Mouse (Mus musculus) liver, embryonic 14.5 days (tissue): ENCODE measurements around the gene Serpinb6a. TPM values are rescaled to one million over a fixed set of nuclear protein-coding genes. Genes with fewer than 3 reads are reported as not detected.

Experiments
- ATAC-seq: fragments of 200-750 bp; cut with Nextera tagmentation; 2 replicates; pipeline ENCODE4 v1.8.0; 2017; ENCODE audit warnings: moderate number of reproducible peaks, mild to moderate bottlenecking, moderate library complexity; ENCODE audit not compliant: insufficient read depth
- DNase-seq, 3 experiments: peaks; one replicate each; pipeline ENCODE4 v3.0.0-alpha.2; 2012 to 2013; ENCODE audit warnings: low read depth in 3 of 3, low spot score in 3 of 3
- H3K27ac ChIP-seq: fragments of 300-500 bp; sonication (generic); 2 replicates; pipeline ENCODE4 v1.5.1; 2014; ENCODE audit warnings: moderate library complexity, mild to moderate bottlenecking, control low read depth, inconsistent platforms
- H3K27me3 ChIP-seq: fragments of 300-500 bp; sonication (generic); 2 replicates; pipeline ENCODE4 v1.6.1; 2014; ENCODE audit warnings: mild to moderate bottlenecking, low read length, moderate library complexity; ENCODE audit not compliant: control insufficient read depth, insufficient read depth
- H3K36me3 ChIP-seq: fragments of 300-500 bp; sonication (generic); replicated peaks from 2 replicates; pipeline ENCODE4 v1.6.1; 2014; ENCODE audit warnings: low read depth; ENCODE audit not compliant: control insufficient read depth, insufficient read depth
- H3K4me1 ChIP-seq, 2 experiments: fragments of 200-500 bp in 1 of 2; fragments of 300-500 bp in 1 of 2; sonication (generic) in 1 of 2; replicated peaks; 2 replicates each; pipeline ENCODE4 v1.6.1; 2012 to 2014; ENCODE audit warnings: antibody characterized with exemption in 1 of 2, inconsistent platforms in 1 of 2, low read length in 1 of 2; ENCODE audit not compliant: control insufficient read depth in 2 of 2, insufficient read depth in 2 of 2
- H3K4me2 ChIP-seq: fragments of 300-500 bp; sonication (generic); 2 replicates; pipeline ENCODE4 v1.6.1; 2014; ENCODE audit warnings: low read depth, mild to moderate bottlenecking, control low read depth, moderate library complexity
- H3K4me3 ChIP-seq, 2 experiments: fragments of 200-500 bp in 1 of 2; fragments of 300-500 bp in 1 of 2; sonication (generic) in 1 of 2; 2 replicates each; pipeline ENCODE4 v1.5.1; 2012 to 2014; ENCODE audit warnings: low read depth in 2 of 2, low read length in 2 of 2, mild to moderate bottlenecking in 2 of 2, control low read depth in 1 of 2, inconsistent platforms in 1 of 2, moderate library complexity in 1 of 2; ENCODE audit not compliant: insufficient read depth in 1 of 2
- H3K9ac ChIP-seq: fragments of 300-500 bp; sonication (generic); replicated peaks from 2 replicates; pipeline ENCODE4 v1.6.1; 2014; ENCODE audit warnings: mild to moderate bottlenecking, control low read depth, moderate library complexity
- H3K9me3 ChIP-seq: fragments of 300-500 bp; sonication (generic); 2 replicates; pipeline ENCODE4 v1.6.1; 2016; ENCODE audit warnings: low read length, mixed read lengths; ENCODE audit not compliant: control insufficient read depth
- CTCF ChIP-seq: IDR thresholded peaks from 2 replicates; pipeline ENCODE4 v1.5.1; 2016; ENCODE audit warnings: antibody characterized with exemption, low read depth, control low read depth
- EP300 ChIP-seq: IDR thresholded peaks from 2 replicates; pipeline ENCODE4 v1.6.1; 2016; ENCODE audit warnings: antibody characterized with exemption, low read depth
- WGBS: fragments of 180-500 bp; shearing (Covaris S2); extraction: QIAGEN DNeasy Blood & Tissue Kit; methylation state at CpG from one replicate; pipeline ENCODE4 v1.1.7; 2014; ENCODE audit not compliant: insufficient replicate concordance; 5-methylcytosine and 5-hydroxymethylcytosine counted together
- polyA plus RNA-seq, 2 experiments: library from polyadenylated mRNA; depleted of rRNA in 1 of 2; stranded (reverse) in 1 of 2; unstranded in 1 of 2; fragments of >200 nt; fragmentation: Nextera tagmentation in 1 of 2; extraction: Ambion mirVana in 1 of 2; gene quantifications; 2 replicates each; pipeline versions ENCODE4 v1.2.1 to v1.2.3; 2012 to 2014

The Serpinb6a gene
- polyA plus RNA-seq, 2 experiments, result 12.7 to 17.1 TPM

- Histone ChIP-seq H3K27me3 (no peaks in the 10 kb centered on the region), H3K4me3 (no peak overlapping the region), H3K4me2 (no peak overlapping the region), H3K27ac (no peak overlapping the region), H3K4me1 (no peaks in the 10 kb centered on the region), H3K9ac (no peak overlapping the region), H3K9me3 (no peaks in the 10 kb centered on the region), H3K36me3 (no peaks in the 10 kb centered on the region)
- DNase-seq (no peak), ATAC-seq (no peak)
- 67% methylated on average over 6 of the region's 6 CpGs for WGBS
- TF ChIP-seq EP300, result no peak
- TF ChIP-seq CTCF, result no peak
Measured at GRCm38 (mm10) chr13:33921041-33921440, 81.6 kb downstream of the Serpinb6a start.

GRCm38 (mm10) chr13:33906821-33907220 is 95.8 kb downstream of the Serpinb6a start:
- DNase-seq, result no peak
- Histone ChIP-seq H3K4me1 (no peaks in the 10 kb centered on the region), H3K9ac (no peak overlapping the region), H3K27me3 (no peaks in the 10 kb centered on the region), H3K4me2 (no peak overlapping the region), H3K27ac (no peak overlapping the region), H3K4me3 (no peak overlapping the region), H3K9me3 (no peaks in the 10 kb centered on the region), H3K36me3 (no peaks in the 10 kb centered on the region)
- WGBS, result 57% methylated on average over 3 of the region's 3 CpGs
- TF ChIP-seq EP300 (no peak), CTCF (no peak)
- no peak for ATAC-seq

- H3K36me3 ChIP-seq, result no peaks in the 10 kb centered on the region
- H3K4me2 ChIP-seq, result no peak within 1 kb of the TSS
- DNase-seq (no peak), ATAC-seq (no peak)
- 59% methylated on average over 18 of the region's 18 CpGs for WGBS
- no peaks in the 10 kb centered on the region for H3K4me1 ChIP-seq
- H3K4me3 ChIP-seq, result no peak within 1 kb of the TSS
- TF ChIP-seq CTCF (no peak), EP300 (no peak)
- H3K9me3 ChIP-seq, result no peaks in the 10 kb centered on the region
- no peak within 1 kb of the TSS for H3K9ac ChIP-seq
- H3K27ac ChIP-seq, result no peak within 1 kb of the TSS
- H3K27me3 ChIP-seq, result no peaks in the 10 kb centered on the region
Measured at GRCm38 (mm10) chr13:33905176-33905954, 97.2 kb downstream of the Serpinb6a start, which contains the start of gene Serpinb6c. Gene Serpinb6c (minus strand): TSS chr13:33905708.

GRCm38 (mm10) chr13:33903290-33903689 is 99.3 kb downstream of the Serpinb6a start:
- H3K27ac ChIP-seq, result no peak overlapping the region
- H3K9ac ChIP-seq, result no peak overlapping the region
- no peaks in the 10 kb centered on the region for H3K4me1 ChIP-seq
- no peaks in the 10 kb centered on the region for H3K27me3 ChIP-seq
- 60% methylated on average over 2 of the region's 2 CpGs for WGBS
- H3K36me3 ChIP-seq, result no peaks in the 10 kb centered on the region
- H3K4me3 ChIP-seq, result no peak overlapping the region
- TF ChIP-seq CTCF, result no peak
- ATAC-seq (no peak), DNase-seq (no peak)
- no peak overlapping the region for H3K4me2 ChIP-seq
- H3K9me3 ChIP-seq, result no peaks in the 10 kb centered on the region

- Histone ChIP-seq H3K4me1 (no peaks in the 10 kb centered on the region), H3K9ac (no peak overlapping the region), H3K27ac (no peak overlapping the region), H3K27me3 (no peaks in the 10 kb centered on the region), H3K36me3 (no peaks in the 10 kb centered on the region), H3K9me3 (no peaks in the 10 kb centered on the region), H3K4me2 (no peak overlapping the region), H3K4me3 (no peak overlapping the region)
- TF ChIP-seq CTCF, result peak; percentile 48
- no peak for TF ChIP-seq EP300
- DNase-seq (no peak), ATAC-seq (no peak)
- WGBS, result 27% methylated on average over 2 of the region's 2 CpGs
Measured at GRCm38 (mm10) chr13:33894207-33894606, 108.4 kb downstream of the Serpinb6a start.

Other genes with a start within 250 kb of the Serpinb6a start
- not detected in 2 replicates for gene Serpinb6e, start 159.4 kb downstream of the Serpinb6a start, polyA plus RNA-seq (2012; rRNA removed)
- gene Serpinb6e, start 159.4 kb downstream of the Serpinb6a start, polyA plus RNA-seq (2014; fragmentation: Nextera tagmentation; extraction: Ambion mirVana), result not detected in 2 replicates
- gene Serpinb6c, start 97.1 kb downstream of the Serpinb6a start, polyA plus RNA-seq (2012; rRNA removed), result not detected in 2 replicates
- gene Serpinb6c, start 97.1 kb downstream of the Serpinb6a start, polyA plus RNA-seq (2014; fragmentation: Nextera tagmentation; extraction: Ambion mirVana), result not detected in 2 replicates
- 7.3 and 12.0 TPM in 2 replicates for gene Nqo2, start 38.1 kb downstream of the Serpinb6a start, polyA plus RNA-seq (2012; rRNA removed)
- gene Nqo2, start 38.1 kb downstream of the Serpinb6a start, polyA plus RNA-seq (2014; fragmentation: Nextera tagmentation; extraction: Ambion mirVana), result 25.0 and 27.4 TPM in 2 replicates
- gene Ripk1, start 431 bp downstream of the Serpinb6a start, polyA plus RNA-seq (2012; rRNA removed), result 2.8 and 4.7 TPM in 2 replicates
- 11.2 and 11.4 TPM in 2 replicates for gene Ripk1, start 431 bp downstream of the Serpinb6a start, polyA plus RNA-seq (2014; fragmentation: Nextera tagmentation; extraction: Ambion mirVana)
- 16.0 and 21.9 TPM in 2 replicates for gene Bphl, start 34.8 kb upstream of the Serpinb6a start, polyA plus RNA-seq (2012; rRNA removed)
- gene Bphl, start 34.8 kb upstream of the Serpinb6a start, polyA plus RNA-seq (2014; fragmentation: Nextera tagmentation; extraction: Ambion mirVana), result 36.6 and 40.1 TPM in 2 replicates
- gene Tubb2a, start 75.2 kb upstream of the Serpinb6a start, polyA plus RNA-seq (2012; rRNA removed), result 70.6 and 74.3 TPM in 2 replicates
- 44.5 and 53.7 TPM in 2 replicates for gene Tubb2a, start 75.2 kb upstream of the Serpinb6a start, polyA plus RNA-seq (2014; fragmentation: Nextera tagmentation; extraction: Ambion mirVana)
- gene Tubb2b, start 127.7 kb upstream of the Serpinb6a start, polyA plus RNA-seq (2012; rRNA removed), result 2.7 and 7.1 TPM in 2 replicates
- 0.29 and 0.49 TPM in 2 replicates for gene Tubb2b, start 127.7 kb upstream of the Serpinb6a start, polyA plus RNA-seq (2014; fragmentation: Nextera tagmentation; extraction: Ambion mirVana)
- 33.7 and 45.0 TPM in 2 replicates for gene Psmg4, start 160.2 kb upstream of the Serpinb6a start, polyA plus RNA-seq (2012; rRNA removed)
- gene Psmg4, start 160.2 kb upstream of the Serpinb6a start, polyA plus RNA-seq (2014; fragmentation: Nextera tagmentation; extraction: Ambion mirVana), result 39.0 and 41.1 TPM in 2 replicates